Mouse (Mus musculus): ENCODE results near the gene Cpox.

Gene Cpox

GRCm38 (mm10) chr16:58763076-58763475, 93.0 kb downstream of the Cpox start, which contains the start of gene Olfr172:
Gene Olfr172, minus strand, starts transcription at chr16:58763176.
- DNase-seq (ENCODE audit: low spot score) = no peak
